Mouse (Mus musculus) kidney, embryonic 15.5 days (tissue): ENCODE measurements around the gene Tm9sf3. TPM values are rescaled to one million over a fixed set of nuclear protein-coding genes. Genes with fewer than 3 reads are reported as not detected.

Experiments used
- polyA plus RNA-seq: library from polyadenylated mRNA; unstranded; fragments of >200 nt; fragmentation: Nextera tagmentation; extraction: Ambion mirVana; gene quantifications from 2 replicates; pipeline ENCODE4 v1.2.1, GENCODE M21; 2015

Tm9sf3 gene
- polyA plus RNA-seq, 1 experiment from 2014 or later, result 137 TPM

Other genes with a start within 250 kb of the Tm9sf3 start
- 0.27 TPM in 1 of 2 replicates, not detected in the other for gene Dntt, start 234.7 kb downstream of the Tm9sf3 start, polyA plus RNA-seq
- not detected in 2 replicates for gene Opalin, start 186.9 kb downstream of the Tm9sf3 start, polyA plus RNA-seq
- gene Tll2, start 57.2 kb downstream of the Tm9sf3 start, polyA plus RNA-seq, result 0.03 and 0.10 TPM in 2 replicates
- gene Pik3ap1, start 121.1 kb upstream of the Tm9sf3 start, polyA plus RNA-seq, result 1.7 and 2.2 TPM in 2 replicates
- 16.3 and 17.0 TPM in 2 replicates for gene Lcor, start 218.6 kb upstream of the Tm9sf3 start, polyA plus RNA-seq